17 mouse cellular contexts compared by ENCODE assay signal in the genomic region with DNA sequence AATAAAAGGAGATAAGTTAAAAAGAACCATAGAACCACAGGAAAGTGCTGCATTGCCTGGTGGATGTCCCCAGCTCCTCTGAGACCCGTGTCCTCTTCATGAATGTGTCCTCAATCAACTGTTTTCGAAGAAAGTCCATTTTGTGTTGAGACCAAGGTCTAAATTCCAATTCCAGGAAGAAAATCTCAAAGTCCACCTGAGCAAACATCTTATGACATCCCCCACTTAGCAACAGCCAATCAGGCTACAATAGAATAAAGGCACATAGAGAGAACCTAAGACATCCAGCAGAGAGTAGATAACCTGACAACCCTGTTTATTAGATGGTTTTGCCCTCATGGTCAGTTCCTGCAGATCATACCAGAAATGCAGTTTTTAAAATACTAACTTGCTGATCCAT.
"Had no signal": no experiment of that assay in that cellular context is flagged by ENCODE, and none has a peak within 500 bp of the region (broad histone marks: within the 10 kb centered on the region; RNA-seq: fewer than 3 reads in every experiment).

No protein-coding gene starts in this region.

- ATAC-seq: midbrain, embryonic 13.5 days; midbrain, embryonic 15.5 days had no signal

- H3K9me3 ChIP-seq: liver, embryonic 15.5 days; megakaryocyte, embryonic 14.5 days; midbrain, embryonic 13.5 days; midbrain, embryonic 15.5 days; neural tube, embryonic 12.5 days; stomach, embryonic 15.5 days had no signal

- H3K27ac ChIP-seq: liver, embryonic 15.5 days; macrophage; midbrain, embryonic 13.5 days; midbrain, embryonic 15.5 days; neural tube, embryonic 12.5 days; stomach, embryonic 15.5 days; stomach, postnatal 0 days had no signal

- H3K4me3 ChIP-seq: liver, embryonic 15.5 days; megakaryocyte, embryonic 14.5 days; midbrain, embryonic 13.5 days; midbrain, embryonic 15.5 days; neural tube, embryonic 12.5 days; stomach, embryonic 15.5 days had no signal

- H3K27me3 ChIP-seq: liver, embryonic 15.5 days; megakaryocyte, embryonic 14.5 days; midbrain, embryonic 13.5 days; midbrain, embryonic 15.5 days; neural tube, embryonic 12.5 days; stomach, embryonic 15.5 days had no signal

- H3K36me3 ChIP-seq: liver, embryonic 15.5 days; midbrain, embryonic 13.5 days; midbrain, embryonic 15.5 days; neural tube, embryonic 12.5 days; stomach, embryonic 15.5 days had no signal

- H3K4me2 ChIP-seq: liver, embryonic 15.5 days; lung, embryonic 14.5 days; midbrain, embryonic 11.5 days; midbrain, embryonic 13.5 days; midbrain, embryonic 15.5 days; neural tube, embryonic 12.5 days; stomach, embryonic 15.5 days had no signal

- H3K9ac ChIP-seq: liver, embryonic 15.5 days; lung, embryonic 14.5 days; midbrain, embryonic 13.5 days; midbrain, embryonic 15.5 days; neural tube, embryonic 12.5 days; stomach, embryonic 15.5 days had no signal

- DNase-seq: lung, adult 18-20 months; lung, embryonic 14.5 days; lung, postnatal 14 days; lung, postnatal 36 days; right cerebral cortex, postnatal 14 days; thymus, adult 2 months; thymus, postnatal 25 days; thymus, postnatal 4 days had no signal

- H3K4me1 ChIP-seq: liver, embryonic 15.5 days had no signal
